Mouse (Mus musculus) thymus, postnatal 10 days (tissue): ENCODE measurements around the gene Cmss1.

Experiments
- DNase-seq, 2 experiments: peaks; one replicate each; pipeline ENCODE4 v3.0.0; 2021; ENCODE audit warnings: low spot score in 2 of 2

Cmss1 gene

GRCm38 (mm10) chr16:57301512-57302115 is 305.1 kb downstream of the Cmss1 start:
- peak in 1 of 2 experiments; percentile 10 for DNase-seq

DNA sequence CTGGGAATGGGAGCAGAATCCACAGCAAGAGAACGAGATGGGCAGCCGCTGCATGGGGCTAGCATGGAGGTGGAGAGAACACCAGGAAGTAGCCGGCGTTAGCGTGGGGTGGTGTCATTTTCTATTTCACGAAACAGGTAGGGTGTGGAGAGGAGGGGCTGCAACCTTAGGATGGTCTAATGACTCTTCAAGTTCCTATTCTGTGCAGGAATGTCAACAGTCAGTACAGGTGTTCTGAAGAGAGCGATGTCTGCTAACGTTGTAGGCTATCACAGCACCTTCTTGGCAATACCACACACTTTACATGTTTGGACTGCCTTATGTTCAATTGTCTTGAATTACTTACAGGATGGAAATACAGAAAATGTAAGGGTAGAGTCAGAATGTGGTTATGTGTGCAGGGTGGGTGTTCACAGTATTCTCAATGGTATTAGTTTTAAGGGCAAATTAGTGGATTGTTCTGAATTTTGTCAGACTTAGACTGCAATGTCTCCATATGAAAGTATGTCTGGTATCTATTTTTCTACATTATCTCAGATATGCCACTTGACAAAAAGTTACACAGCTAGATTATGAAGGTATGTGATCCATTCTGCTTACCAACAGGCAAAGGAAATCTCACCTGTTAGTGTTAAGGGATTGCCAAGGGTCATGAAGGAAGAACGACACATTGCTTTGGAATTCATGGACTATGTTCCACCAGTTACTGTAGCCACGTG is 311.3 kb downstream of the Cmss1 start:
- no peak for DNase-seq

- no peak for DNase-seq
Observed at GRCm38 (mm10) chr16:57292765-57293164, 313.9 kb downstream of the Cmss1 start, which contains the start of gene Tmem30c. Gene Tmem30c (minus strand): TSS chr16:57292865.

DNA sequence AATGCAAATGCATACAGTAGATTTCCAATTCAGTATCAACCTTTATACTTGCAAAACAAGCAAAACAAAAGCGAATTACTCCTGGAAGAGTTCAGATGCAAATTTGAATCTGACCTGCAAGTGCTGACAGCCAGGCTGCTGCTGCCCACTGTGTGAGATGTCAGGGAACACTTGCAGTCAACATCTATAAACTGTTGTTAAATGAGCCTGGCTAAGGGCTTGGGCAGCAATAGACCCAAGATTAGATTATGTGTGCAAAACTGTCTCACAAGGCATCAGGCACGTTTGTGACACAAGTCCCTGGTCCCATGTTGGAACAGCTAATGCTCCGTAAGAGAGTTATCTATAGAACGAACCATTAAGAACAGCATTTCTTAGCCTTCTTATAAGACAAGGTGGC is 314.4 kb downstream of the Cmss1 start:
- DNase-seq = no peak

DNA sequence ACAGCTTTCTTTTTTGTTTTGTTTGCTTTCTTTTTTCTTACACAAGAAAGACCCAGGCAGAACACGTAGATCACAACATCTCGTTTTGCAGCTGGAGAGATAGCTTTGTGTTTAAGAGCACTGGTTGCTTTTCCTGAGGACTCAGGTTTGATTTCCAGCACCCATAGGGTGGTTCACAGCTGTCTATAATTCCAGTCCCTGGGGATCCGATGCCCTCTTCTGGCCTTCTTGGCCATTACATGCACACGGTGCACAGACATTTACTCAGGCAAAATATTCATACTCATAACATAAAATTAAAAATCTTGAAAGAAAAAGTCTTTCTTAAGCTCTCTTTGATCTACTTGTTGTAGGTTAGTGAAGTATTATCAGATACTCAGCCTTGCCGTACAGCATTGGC is 315.0 kb downstream of the Cmss1 start:
- DNase-seq = no peak

DNA sequence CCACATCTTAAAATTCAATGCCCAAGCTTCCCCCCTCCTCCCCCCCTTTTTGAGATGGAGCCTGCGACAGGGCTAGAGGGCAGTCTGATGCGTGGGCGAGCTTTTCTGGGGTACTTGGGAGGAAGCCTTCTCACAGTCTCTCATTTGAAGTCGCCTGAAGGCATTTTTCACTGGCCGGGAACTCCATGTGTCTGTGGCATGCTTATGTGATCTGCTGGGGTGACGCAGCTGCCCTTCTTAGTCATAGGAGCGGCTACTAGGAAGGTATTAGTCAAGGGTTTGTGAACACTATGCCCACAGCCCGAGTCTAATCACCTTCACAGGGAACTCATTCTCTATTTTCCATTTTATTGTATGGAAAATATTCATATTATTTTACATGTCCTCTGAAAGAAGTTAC is 325.2 kb downstream of the Cmss1 start:
- no peak for DNase-seq

GRCm38 (mm10) chr16:57280221-57281217 is 326.1 kb downstream of the Cmss1 start:
- no peak for DNase-seq

GRCm38 (mm10) chr16:57278976-57279626 is 327.6 kb downstream of the Cmss1 start:
- DNase-seq = no peak

GRCm38 (mm10) chr16:57269751-57270150 is 336.9 kb downstream of the Cmss1 start:
- DNase-seq = no peak

DNA sequence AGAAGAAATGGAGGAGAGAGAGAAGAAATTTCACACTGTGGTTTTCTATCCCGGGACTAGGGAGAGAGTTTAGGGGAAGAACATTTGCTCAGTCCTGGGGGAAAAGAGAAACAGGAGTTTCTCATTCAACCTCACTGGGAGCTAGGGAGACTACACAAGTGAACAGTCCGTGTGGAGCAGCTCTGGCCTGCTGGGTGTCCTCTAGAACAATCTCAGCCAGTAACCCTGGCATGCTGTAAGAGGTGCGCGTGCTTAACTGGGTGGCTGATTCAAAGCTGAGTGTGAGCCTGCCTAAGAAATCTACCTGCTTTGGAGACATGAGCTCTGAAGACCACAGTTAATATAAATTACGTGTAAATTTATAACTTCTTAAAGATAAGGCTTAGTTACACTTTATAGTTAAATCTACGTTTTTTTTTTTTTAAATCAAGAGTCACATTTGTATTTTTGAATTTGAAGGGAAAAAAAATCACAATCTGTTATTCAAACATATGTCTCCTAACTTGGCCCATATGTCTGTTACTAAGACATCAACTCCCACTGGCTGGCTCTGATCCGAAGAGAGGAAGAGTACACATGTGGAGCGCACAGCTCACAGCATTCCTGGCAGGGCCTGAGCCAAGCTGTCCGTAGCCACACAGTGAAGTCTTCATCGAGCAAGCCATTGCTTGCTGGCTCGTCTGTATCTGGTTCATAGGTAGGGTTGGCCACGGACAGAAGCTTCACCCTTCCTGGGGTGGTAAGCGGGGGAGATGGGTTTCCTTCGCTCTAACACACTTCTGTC is 338.4 kb downstream of the Cmss1 start:
- no peak for DNase-seq

- no peak for DNase-seq
Observed at GRCm38 (mm10) chr16:57267068-57267467, 339.6 kb downstream of the Cmss1 start.

- no peak for DNase-seq
Observed at GRCm38 (mm10) chr16:57260152-57260551, 346.5 kb downstream of the Cmss1 start.

DNA sequence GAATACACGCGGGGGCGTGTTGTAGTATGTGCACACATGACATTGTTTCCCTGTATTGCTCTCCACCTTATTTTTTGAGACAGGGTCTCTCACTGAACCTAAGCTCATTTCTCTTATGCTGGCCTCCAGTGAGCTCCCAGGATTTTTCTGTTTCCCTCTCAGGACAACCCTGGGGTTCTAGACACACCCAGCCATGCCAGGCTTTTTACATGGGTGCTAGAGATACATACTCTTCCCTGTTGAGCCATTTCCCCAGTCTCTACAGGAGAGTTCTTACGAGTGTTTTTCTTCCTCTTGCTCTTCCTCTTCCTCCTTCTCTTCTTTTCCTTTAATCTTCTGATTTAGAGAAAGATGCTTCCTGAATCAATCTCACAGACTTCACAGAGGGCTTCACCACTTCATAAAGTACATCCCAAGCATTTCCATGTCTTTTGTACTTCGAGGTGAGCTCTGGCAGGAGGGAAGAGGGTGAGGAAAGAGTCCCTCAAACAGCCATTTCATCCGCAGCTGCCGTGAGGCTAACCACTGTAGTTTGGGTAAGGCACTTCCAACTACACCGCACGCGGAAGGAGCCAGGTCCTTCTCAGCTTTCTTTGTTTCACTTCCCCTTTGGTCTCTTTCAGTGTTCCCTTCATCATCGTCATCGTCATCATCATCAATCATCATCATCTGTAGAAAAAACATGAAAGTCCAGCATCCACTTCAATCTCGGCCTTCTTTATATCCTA is 347.1 kb downstream of the Cmss1 start:
- no peak for DNase-seq
